Mouse (Mus musculus): ENCODE results near the gene Gnaz. TPM values are rescaled to one million over a fixed set of nuclear protein-coding genes. Genes with fewer than 3 reads are reported as not detected.

Gnaz gene
- total RNA-seq, 2 experiments from 2014 or later: 0.10 to 0.22 TPM

DNA sequence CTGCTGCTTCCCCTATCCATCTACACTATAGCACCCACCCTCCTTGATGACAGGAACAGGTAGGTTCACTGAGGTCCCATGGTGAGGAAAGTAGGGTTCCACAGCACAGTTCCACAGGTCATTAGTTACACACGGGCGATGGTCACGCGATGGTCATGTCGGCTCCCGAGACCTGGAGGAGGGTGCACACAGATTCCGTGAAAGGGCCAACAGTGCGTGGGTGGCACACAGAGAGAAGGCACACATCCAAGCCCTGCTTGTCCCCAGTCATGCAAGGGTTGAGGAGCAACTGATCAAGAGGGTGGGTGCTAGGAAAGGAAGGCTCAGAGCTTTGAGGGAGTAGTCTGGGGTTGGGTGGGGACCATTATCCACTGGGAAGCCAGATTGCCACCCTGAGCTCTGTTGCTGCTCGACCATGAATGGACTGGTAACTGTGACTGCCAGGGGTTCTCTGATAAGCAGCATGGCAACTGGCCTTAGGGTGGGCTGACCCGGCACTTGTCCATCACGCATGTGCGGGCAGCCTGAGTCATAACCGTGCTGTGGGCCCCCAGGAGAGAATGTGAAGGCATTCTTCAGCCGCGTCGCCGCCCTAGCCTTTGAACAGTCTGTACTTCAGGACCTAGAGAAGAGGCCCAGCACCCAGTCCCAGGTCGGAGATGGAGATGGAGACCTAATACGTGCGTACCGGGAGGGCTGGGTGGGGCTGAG, 84.5 kb downstream of the Gnaz start:
- Histone ChIP-seq H3K4me3 (no peak overlapping the region), H3K27ac (no peak overlapping the region)
- intact Hi-C loops (cut with DNase I): no loop called here
- no peak for DNase-seq
- no peak for TF ChIP-seq CTCF (IDR thresholded peaks at IDR 0.05)

DNA sequence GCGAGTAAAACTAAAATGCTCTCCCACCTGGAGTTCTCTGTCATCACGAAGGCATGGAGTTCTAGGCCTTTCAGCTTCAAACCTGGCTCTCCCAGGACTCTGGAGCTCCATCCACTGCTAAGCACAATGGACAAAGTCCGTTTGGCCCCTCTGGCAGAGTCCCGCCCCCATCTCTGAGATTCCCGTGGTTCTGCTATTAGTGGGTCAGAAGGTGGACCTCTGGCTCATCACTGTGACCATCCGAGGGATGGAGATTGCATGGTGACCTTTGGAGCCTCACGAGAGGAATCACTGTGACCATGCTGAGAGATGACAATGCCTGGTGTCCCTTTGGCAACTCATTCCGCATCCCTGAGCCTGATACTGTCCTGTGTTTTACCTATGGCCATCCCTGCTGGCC, 85.9 kb downstream of the Gnaz start:
- H3K27ac ChIP-seq: no peak overlapping the region
- no peak overlapping the region for H3K4me3 ChIP-seq
- no peak for TF ChIP-seq CTCF (IDR thresholded peaks at IDR 0.05)
- DNase-seq: no peak
- intact Hi-C loops (cut with DNase I): no loop called here

DNA sequence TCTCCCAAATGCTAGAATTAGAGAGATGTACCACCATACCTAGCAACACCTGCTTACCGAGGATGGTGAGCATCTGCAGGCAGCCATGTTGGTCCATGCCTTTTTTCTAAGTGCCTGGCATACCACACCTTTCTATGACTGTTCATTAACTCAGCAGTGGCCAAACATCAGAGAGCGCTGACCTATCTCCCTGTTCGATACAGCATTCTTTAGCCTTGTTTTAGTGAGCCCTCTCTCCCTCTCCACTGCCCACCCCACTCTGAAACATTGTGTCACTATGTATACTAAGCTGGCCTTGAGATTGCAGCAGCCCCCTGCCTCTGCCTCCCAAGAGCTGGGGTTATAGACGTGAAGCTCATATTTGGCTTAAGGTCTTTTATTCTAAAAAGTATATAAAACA, 86.7 kb downstream of the Gnaz start:
- TF ChIP-seq CTCF (IDR thresholded peaks at IDR 0.05): no peak
- Histone ChIP-seq H3K4me3 (no peak overlapping the region), H3K27ac (no peak overlapping the region)
- intact Hi-C loops (cut with DNase I): no loop called here
- DNase-seq: no peak

DNA sequence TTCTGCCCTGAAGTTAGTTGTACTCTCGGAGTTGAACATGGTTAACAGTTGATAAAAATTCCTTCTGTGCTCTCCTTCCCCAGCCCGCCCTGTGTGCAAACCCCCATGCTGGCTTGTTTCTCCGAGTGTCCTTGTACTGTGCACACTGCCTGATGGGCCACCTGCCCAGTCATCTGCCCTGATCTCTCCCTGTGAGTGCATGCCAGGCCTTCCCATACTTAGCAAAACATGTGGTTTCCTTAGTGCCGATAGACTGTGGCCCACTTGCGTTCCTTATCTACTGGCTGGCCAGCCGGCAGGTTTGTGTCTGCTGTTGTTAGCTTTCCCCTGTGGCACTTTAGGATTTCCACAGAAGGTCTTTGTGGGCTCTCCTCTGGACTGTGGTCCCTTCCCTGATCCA, 87.1 kb downstream of the Gnaz start:
- intact Hi-C loops (cut with DNase I): no loop called here
- DNase-seq: peak; percentile 51
- no peak for TF ChIP-seq CTCF (IDR thresholded peaks at IDR 0.05)
- Histone ChIP-seq H3K4me3 (no peak overlapping the region), H3K27ac (no peak overlapping the region)

DNA sequence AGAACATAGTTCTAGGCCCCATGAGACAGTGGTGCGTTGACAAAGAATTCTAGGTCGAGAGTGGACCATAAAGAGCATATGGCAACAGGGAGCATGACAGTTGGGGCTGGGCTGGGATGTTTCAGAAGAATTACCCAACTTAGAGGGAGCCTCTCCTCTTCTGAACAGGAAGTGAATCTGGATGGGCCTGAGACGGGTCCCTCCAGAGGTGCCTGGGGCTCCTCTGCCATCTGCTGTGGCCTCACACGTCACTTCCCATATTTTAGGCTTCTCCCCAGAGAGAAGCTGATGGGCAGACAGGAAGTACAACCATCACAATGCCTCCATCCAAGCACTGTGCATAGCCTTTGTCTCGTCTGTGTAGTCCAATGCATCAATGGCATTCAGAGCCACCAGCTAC, 88.7 kb downstream of the Gnaz start:
- Histone ChIP-seq H3K4me3 (no peak overlapping the region), H3K27ac (no peak overlapping the region)
- intact Hi-C loops (cut with DNase I): no loop called here
- no peak for DNase-seq
- no peak for TF ChIP-seq CTCF (IDR thresholded peaks at IDR 0.05)

DNA sequence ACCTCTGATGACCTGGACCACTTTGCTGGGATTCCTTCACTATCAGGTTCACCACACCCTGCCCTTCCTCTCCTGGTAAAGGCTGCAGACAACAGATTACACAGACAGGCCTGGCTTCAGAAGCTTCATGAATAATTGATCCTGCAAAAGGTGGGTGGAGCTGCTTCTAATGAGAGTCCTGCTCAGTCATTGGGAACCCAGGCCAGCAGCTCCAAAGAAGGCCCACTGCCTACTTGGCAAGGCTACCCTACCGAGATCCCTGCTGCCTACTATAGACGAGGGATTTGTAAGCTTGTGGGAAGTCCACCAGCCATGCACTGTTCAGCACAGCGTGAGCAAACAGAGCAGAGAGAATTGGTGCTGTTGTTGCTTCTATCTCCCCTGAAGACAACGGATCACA, 89.3 kb downstream of the Gnaz start:
- TF ChIP-seq CTCF (IDR thresholded peaks at IDR 0.05): no peak
- no peak overlapping the region for H3K27ac ChIP-seq
- DNase-seq: no peak
- H3K4me3 ChIP-seq: no peak overlapping the region
- intact Hi-C loops (cut with DNase I): no loop called here

DNA sequence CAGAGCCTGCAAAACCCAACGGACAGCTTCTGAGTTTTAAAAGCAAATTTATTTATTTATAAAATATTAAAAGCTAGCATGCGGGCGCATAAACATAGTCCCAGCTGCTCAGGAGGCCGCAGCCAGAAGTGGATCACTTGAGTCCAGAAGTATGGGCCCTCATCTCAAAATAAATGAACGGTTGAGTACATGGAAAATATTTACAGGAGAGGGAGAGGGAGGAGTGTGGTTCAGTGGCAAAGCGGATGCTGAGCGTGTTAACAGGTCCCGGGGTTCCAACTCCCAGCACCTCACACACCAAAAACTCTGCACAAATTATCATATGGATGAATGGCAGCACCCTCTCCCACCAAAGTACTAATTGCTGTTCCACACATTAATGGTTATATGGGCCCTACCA, 91.4 kb downstream of the Gnaz start:
- H3K27ac ChIP-seq: no peak overlapping the region
- DNase-seq: no peak
- intact Hi-C loops (cut with DNase I): no loop called here
- no peak overlapping the region for H3K4me3 ChIP-seq
- no peak for TF ChIP-seq CTCF (IDR thresholded peaks at IDR 0.05)

DNA sequence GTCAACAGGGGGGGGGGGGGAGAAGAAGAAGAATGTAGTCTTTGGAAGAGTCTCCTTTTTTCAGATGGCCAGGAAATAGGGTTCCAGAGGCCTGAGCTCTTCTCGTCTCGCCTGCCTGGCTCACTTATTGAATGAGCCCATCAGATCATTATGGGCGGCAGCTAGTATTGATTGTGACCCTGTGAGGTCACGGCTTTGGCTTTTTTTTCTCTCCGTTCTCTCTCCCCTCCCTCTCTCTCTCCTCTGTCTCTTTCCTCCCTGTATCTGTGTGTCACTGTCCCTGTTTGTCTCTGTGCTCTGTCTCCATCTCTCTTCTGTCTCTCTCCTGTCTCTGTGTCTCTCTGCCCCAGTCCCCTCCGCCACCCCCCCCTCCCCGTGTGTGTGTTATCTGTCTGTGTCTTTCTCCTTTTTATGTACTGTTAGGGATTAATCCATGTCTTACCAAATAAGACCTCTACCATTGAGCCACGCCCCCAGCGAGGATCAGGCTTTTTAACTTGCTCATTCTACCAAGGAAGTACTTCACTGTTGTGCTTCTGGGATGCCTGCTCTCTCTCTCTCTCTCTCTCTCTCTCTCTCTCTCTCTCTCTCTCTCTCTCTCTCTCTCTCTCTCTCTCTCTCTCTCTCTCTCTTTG, 91.9 kb downstream of the Gnaz start:
- no peak for TF ChIP-seq CTCF (IDR thresholded peaks at IDR 0.05)
- no peak for DNase-seq
- intact Hi-C loops (cut with DNase I): loop anchor here (1.0 kb wide), 1 partner anchor 92 kb away; no protein-coding TSS in a partner anchor
- no peak overlapping the region; the same call in 1 of the 2 replicates for H3K4me3 ChIP-seq
- no peak overlapping the region for H3K27ac ChIP-seq

DNA sequence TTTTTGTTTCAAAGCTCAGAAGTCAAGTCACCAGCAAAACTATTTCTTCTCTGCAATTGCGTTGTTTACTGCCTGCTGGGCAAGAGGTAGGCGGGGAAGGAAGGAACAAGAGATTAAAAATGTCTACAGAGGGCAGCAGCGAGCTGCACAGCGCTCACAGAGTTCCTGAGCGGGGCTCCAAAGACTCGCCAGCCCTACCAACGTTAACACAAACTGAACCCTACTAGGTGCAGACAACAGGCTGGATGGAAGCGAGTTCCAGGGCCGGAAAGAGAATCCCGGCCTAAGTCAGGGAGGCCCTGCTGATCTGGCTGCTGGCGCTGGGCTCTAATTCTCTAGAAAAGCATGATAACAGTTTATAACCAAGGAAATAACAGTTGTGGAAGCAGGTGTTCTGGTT, 92.4 kb downstream of the Gnaz start:
- peak; percentile 93 for TF ChIP-seq CTCF (IDR thresholded peaks at IDR 0.05)
- intact Hi-C loops (cut with DNase I): loop anchor here (1.0 kb wide), 1 partner anchor 92 kb away; no protein-coding TSS in a partner anchor
- peak; percentile 76 for DNase-seq
- peak overlapping the region; percentile 93 for H3K4me3 ChIP-seq
- no peak overlapping the region for H3K27ac ChIP-seq

DNA sequence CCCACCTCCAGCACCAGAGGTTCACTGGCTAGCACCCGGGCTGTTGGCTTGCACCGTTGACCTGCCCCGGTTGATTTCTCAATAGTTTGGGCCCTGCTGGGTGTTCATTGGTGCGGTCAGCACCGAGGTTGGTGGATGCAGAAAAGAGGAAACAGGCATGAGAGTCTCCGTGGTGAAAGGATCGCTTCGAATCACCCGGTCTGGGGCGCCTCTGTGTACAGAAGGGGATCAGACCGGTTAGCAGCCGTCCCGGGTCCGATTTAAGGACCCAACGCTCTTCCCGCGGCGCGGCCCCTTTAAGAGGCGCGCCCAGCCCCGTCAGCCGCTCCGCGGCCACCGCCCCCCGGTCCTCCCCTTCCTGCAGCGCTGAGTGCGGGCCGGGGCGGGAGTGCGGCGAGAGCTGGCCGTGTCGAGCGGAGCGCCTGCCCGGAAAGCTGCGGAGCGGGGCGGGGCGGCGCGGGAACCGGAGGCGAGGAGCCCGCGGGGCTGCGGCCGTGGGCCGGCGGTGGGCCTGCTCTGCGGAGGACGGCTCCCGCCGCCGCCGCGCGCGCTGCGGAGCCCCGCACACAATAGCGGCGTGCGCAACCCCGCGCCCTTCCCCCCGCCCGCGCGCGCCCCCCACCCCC, 93.4 kb downstream of the Gnaz start, which contains the start of gene Bcr:
TSS of gene Bcr (plus strand) at position 376 of the 626 bp plus-strand sequence.
- no peak for TF ChIP-seq CTCF (IDR thresholded peaks at IDR 0.05)
- peak; percentile 89 for DNase-seq
- intact Hi-C loops (cut with DNase I): loop anchor here (5.0 kb wide), 1 partner anchor 42 kb away; no protein-coding TSS in a partner anchor
- Histone ChIP-seq H3K4me3 (peak within 1 kb of the TSS; percentile 93), H3K27ac (peak within 1 kb of the TSS; percentile 83)

DNA sequence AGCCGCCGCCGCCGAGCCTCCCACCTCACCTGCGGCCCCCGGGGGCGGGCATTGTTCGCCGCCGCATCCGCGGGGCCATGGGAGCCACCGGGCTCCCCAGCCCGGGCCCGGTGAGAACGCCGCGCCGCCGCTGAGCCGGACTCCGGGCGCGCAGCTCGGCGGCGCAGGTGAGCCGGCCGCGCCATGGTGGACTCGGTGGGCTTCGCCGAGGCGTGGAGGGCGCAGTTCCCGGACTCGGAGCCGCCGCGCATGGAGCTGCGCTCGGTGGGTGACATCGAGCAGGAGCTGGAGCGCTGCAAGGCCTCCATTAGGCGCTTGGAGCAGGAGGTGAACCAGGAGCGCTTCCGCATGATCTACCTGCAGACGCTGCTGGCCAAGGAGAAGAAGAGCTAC, 93.9 kb downstream of the Gnaz start:
- DNase-seq: peak; percentile 36
- no peak for TF ChIP-seq CTCF (IDR thresholded peaks at IDR 0.05)
- peak overlapping the region; percentile 83 for H3K27ac ChIP-seq
- H3K4me3 ChIP-seq: peak overlapping the region; percentile 93
- intact Hi-C loops (cut with DNase I): loop anchor here (5.0 kb wide), 1 partner anchor 41 kb away; no protein-coding TSS in a partner anchor

DNA sequence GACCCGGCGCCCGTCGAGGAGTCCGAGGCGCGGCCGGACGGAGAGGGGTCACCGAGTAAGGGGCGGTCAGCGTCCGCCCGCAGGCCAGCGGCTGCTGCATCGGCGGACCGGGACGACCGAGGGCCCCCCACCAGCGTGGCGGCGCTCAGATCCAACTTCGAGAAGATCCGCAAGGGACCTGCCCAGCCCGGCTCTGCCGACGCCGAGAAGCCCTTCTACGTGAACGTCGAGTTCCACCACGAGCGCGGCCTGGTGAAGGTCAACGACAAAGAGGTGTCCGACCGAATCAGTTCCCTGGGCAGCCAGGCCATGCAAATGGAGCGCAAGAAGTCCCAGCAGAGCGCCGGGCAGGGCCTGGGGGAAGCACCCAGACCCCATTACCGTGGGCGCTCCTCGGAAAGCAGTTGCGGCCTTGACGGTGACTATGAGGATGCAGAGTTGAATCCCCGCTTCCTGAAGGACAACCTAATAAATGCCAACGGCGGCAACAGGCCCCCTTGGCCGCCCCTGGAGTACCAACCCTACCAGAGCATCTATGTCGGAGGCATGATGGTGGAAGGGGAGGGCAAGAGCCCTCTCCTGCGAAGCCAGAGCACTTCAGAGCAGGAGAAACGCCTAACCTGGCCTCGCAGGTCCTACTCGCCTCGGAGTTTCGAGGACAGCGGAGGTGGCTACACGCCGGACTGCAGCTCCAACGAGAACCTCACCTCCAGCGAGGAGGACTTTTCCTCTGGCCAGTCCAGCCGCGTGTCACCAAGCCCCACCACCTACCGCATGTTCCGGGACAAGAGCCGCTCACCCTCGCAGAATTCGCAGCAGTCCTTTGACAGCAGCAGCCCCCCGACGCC, 94.6 kb downstream of the Gnaz start:
- peak overlapping the region; percentile 56 for H3K27ac ChIP-seq
- intact Hi-C loops (cut with DNase I): loop anchor here (5.0 kb wide), 1 partner anchor 41 kb away; no protein-coding TSS in a partner anchor
- H3K4me3 ChIP-seq: peak overlapping the region; percentile 93
- DNase-seq: peak; percentile 44
- TF ChIP-seq CTCF (IDR thresholded peaks at IDR 0.05): no peak

Data from gastrocnemius, adult 2 months (tissue).